19 mouse cellular contexts compared by ENCODE assay signal in the genomic region with DNA sequence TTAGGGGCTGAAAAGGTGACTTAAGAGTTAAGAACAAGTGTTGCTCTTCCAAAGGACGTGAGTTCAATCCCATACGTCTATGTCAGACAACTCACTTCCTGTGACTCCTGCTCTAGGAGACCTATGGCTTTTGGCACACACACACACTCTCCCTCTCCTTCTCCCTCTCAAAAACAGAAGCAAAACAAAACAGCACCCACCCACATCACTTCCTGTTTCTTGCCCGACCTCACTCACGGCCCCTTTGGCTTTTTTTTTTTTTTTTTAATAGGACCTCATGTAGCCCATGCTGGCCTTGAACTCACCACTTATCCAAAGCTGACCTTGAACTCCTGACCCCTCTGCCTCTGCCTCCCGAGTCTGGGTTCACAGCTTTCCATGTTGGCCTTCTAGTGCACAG. TPM values are rescaled to one million over a fixed set of nuclear protein-coding genes. Genes with fewer than 3 reads are reported as not detected.
DNase-seq lines count a peak whose midpoint lies in the region; ATAC-seq lines count a peak whose summit lies in the region.
"Had no signal": no experiment of that assay in that cellular context is flagged by ENCODE, and none has a peak within 500 bp of the region (broad histone marks: within the 10 kb centered on the region; RNA-seq: fewer than 3 reads in every experiment).

No protein-coding gene starts in this region.

- peak; percentile 37 for DNase-seq in thymus, postnatal 14 days
- DNase-seq in thymus, postnatal 10 days (ENCODE audit: low spot score in 2 of 2): no peak
- DNase-seq in splenic B cell, adult 2 months (ENCODE audit: low read depth, low spot score): peak; percentile 59
- DNase-seq: adrenal gland, postnatal 14 days; cerebellum, postnatal 25 days; kidney, adult 8-10 months; layer of hippocampus, adult 9-11 months had no signal

- WGBS in heart, embryonic 16.5 days: 34% methylated on average over 5 of the region's 5 CpGs
- WGBS in heart, embryonic 11.5 days (ENCODE audit: insufficient replicate concordance): 36% methylated on average over 5 of the region's 5 CpGs
- 52% methylated on average over 5 of the region's 5 CpGs for WGBS in hindbrain, embryonic 16.5 days

- H3K4me2 ChIP-seq in heart, embryonic 16.5 days (ENCODE audit: low read depth, low read length): no peak overlapping the region
- H3K4me2 ChIP-seq in heart, embryonic 11.5 days: no peak overlapping the region
- no peak overlapping the region for H3K4me2 ChIP-seq in hindbrain, embryonic 16.5 days (ENCODE audit: low read length)
- H3K4me2 ChIP-seq: embryonic facial prominence, embryonic 13.5 days; heart, embryonic 13.5 days; hindbrain, embryonic 12.5 days had no signal

- H3K4me1 ChIP-seq in heart, embryonic 16.5 days (ENCODE audit: control insufficient read depth, insufficient read depth, low read length): peaks cover 20% of the 10 kb centered on the region
- peaks cover 19% of the 10 kb centered on the region for H3K4me1 ChIP-seq in heart, embryonic 11.5 days (ENCODE audit: control insufficient read depth, insufficient read depth, low read length)
- H3K4me1 ChIP-seq in hindbrain, embryonic 16.5 days (ENCODE audit: control insufficient read depth, insufficient read depth, low read depth, low read length): no peaks in the 10 kb centered on the region
- H3K4me1 ChIP-seq: embryonic facial prominence, embryonic 13.5 days; hindbrain, embryonic 12.5 days had no signal

- no peak overlapping the region for H3K9ac ChIP-seq in heart, embryonic 16.5 days (ENCODE audit: low read length)
- H3K9ac ChIP-seq in heart, embryonic 11.5 days (ENCODE audit: low read depth, low read length): no peak overlapping the region
- no peak overlapping the region for H3K9ac ChIP-seq in hindbrain, embryonic 16.5 days (ENCODE audit: low read depth, low read length)
- H3K9ac ChIP-seq: embryonic facial prominence, embryonic 13.5 days; heart, embryonic 13.5 days; hindbrain, embryonic 12.5 days; liver, embryonic 14.5 days had no signal

- no peaks in the 10 kb centered on the region for H3K9me3 ChIP-seq in heart, embryonic 16.5 days (replicated peaks; ENCODE audit: control insufficient read depth, low read length)
- no peaks in the 10 kb centered on the region for H3K9me3 ChIP-seq in heart, embryonic 11.5 days (replicated peaks; ENCODE audit: control insufficient read depth, low read length)
- H3K9me3 ChIP-seq in hindbrain, embryonic 16.5 days (ENCODE audit: control insufficient read depth, low read length): no peaks in the 10 kb centered on the region
- H3K9me3 ChIP-seq: embryonic facial prominence, embryonic 13.5 days; heart, embryonic 13.5 days; hindbrain, embryonic 12.5 days; limb, embryonic 10.5 days had no signal

- no peak overlapping the region for H3K4me3 ChIP-seq in heart, embryonic 16.5 days (ENCODE audit: low read length)
- no peak overlapping the region for H3K4me3 ChIP-seq in heart, embryonic 11.5 days (ENCODE audit: low read depth, low read length)
- H3K4me3 ChIP-seq in hindbrain, embryonic 16.5 days (ENCODE audit: low read length): no peak overlapping the region
- H3K4me3 ChIP-seq: embryonic facial prominence, embryonic 13.5 days; heart, embryonic 13.5 days; hindbrain, embryonic 12.5 days; limb, embryonic 10.5 days had no signal

- no peak for ATAC-seq in heart, embryonic 16.5 days (replicated peaks; ENCODE audit: extremely low read depth, insufficient read depth, low FRiP score)
- ATAC-seq in heart, embryonic 11.5 days (replicated peaks; ENCODE audit: insufficient number of reproducible peaks, low FRiP score, low TSS enrichment): no peak
- ATAC-seq in common myeloid progenitor, adult 5-6 weeks (replicated peaks; ENCODE audit: low read depth, poor library complexity, severe bottlenecking): peak; percentile 51
- no peak for ATAC-seq in erythroblast, adult 5-6 weeks (replicated peaks; ENCODE audit: low FRiP score, poor library complexity, severe bottlenecking)
- no peak for ATAC-seq in hindbrain, embryonic 16.5 days
- ATAC-seq: midbrain, embryonic 16.5 days had no signal

- no peaks in the 10 kb centered on the region for H3K36me3 ChIP-seq in heart, embryonic 16.5 days (ENCODE audit: control insufficient read depth, insufficient read depth)
- no peaks in the 10 kb centered on the region for H3K36me3 ChIP-seq in heart, embryonic 11.5 days (ENCODE audit: control insufficient read depth, insufficient read depth, low read length)
- H3K36me3 ChIP-seq in splenic B cell, adult 2 months (ENCODE audit: control insufficient read depth, insufficient read depth, low read length, poor library complexity, severe bottlenecking): no peaks in the 10 kb centered on the region
- H3K36me3 ChIP-seq in hindbrain, embryonic 16.5 days (ENCODE audit: control insufficient read depth, insufficient read depth, low read length): no peaks in the 10 kb centered on the region
- H3K36me3 ChIP-seq: embryonic facial prominence, embryonic 13.5 days; heart, embryonic 13.5 days; hindbrain, embryonic 12.5 days; limb, embryonic 10.5 days had no signal

- 0 out of 2 replicates have a peak overlapping the region, but pooled peaks have one; percentile 44 for H3K27ac ChIP-seq in heart, embryonic 16.5 days (ENCODE audit: low read length)
- H3K27ac ChIP-seq in heart, embryonic 11.5 days (ENCODE audit: low read depth, low read length): no peak overlapping the region
- no peak overlapping the region for H3K27ac ChIP-seq in hindbrain, embryonic 16.5 days (ENCODE audit: low read depth, low read length)
- H3K27ac ChIP-seq: embryonic facial prominence, embryonic 13.5 days; hindbrain, embryonic 12.5 days; limb, embryonic 10.5 days; liver, embryonic 14.5 days; macrophage had no signal

- H3K27me3 ChIP-seq in heart, embryonic 16.5 days (ENCODE audit: control insufficient read depth, insufficient read depth, low read length): no peaks in the 10 kb centered on the region
- H3K27me3 ChIP-seq in heart, embryonic 11.5 days (ENCODE audit: control insufficient read depth, insufficient read depth, low read length): no peaks in the 10 kb centered on the region
- no peaks in the 10 kb centered on the region for H3K27me3 ChIP-seq in splenic B cell, adult 2 months (ENCODE audit: control insufficient read depth, insufficient read depth, low read length, poor library complexity, severe bottlenecking)
- no peaks in the 10 kb centered on the region for H3K27me3 ChIP-seq in hindbrain, embryonic 16.5 days (replicated peaks; ENCODE audit: control insufficient read depth, insufficient read depth, low read length)
- H3K27me3 ChIP-seq: embryonic facial prominence, embryonic 13.5 days; heart, embryonic 13.5 days; hindbrain, embryonic 12.5 days had no signal

RNA-seq across cellular contexts. Expression of a gene that starts 36.1 kb away (rescaled TPM):
- polyA plus RNA-seq in heart, embryonic 16.5 days (2015; fragmentation: Nextera tagmentation; extraction: Ambion mirVana): 38.7 and 40.5 TPM in 2 replicates
- polyA plus RNA-seq in heart, embryonic 11.5 days (2014; fragmentation: Nextera tagmentation; extraction: Ambion mirVana): 49.1 and 54.6 TPM in 2 replicates
- 44.0 and 45.2 TPM in 2 replicates for total RNA-seq in common myeloid progenitor, adult 5-6 weeks (2017)
- total RNA-seq in erythroblast, adult 5-6 weeks (2015; ENCODE audit: low replicate concordance): 6.3 and 17.7 TPM in 2 replicates
- total RNA-seq in erythroblast, adult 5-6 weeks (2017; ENCODE audit: low replicate concordance): 5.5 and 12.5 TPM in 2 replicates
- 65.5 and 68.2 TPM in 2 replicates for polyA plus RNA-seq in hindbrain, embryonic 16.5 days (2015; fragmentation: Nextera tagmentation; extraction: Ambion mirVana)

RNA-seq across cellular contexts. Expression of a gene that starts 46.9 kb away (rescaled TPM):
- 16.8 and 19.0 TPM in 2 replicates for polyA plus RNA-seq in heart, embryonic 16.5 days (2015; fragmentation: Nextera tagmentation; extraction: Ambion mirVana)
- 24.9 and 28.2 TPM in 2 replicates for polyA plus RNA-seq in heart, embryonic 11.5 days (2014; fragmentation: Nextera tagmentation; extraction: Ambion mirVana)
- 40.2 and 43.4 TPM in 2 replicates for total RNA-seq in common myeloid progenitor, adult 5-6 weeks (2017)
- 7.5 and 7.7 TPM in 2 replicates for total RNA-seq in erythroblast, adult 5-6 weeks (2015; ENCODE audit: low replicate concordance)
- total RNA-seq in erythroblast, adult 5-6 weeks (2017; ENCODE audit: low replicate concordance): 12.1 and 18.4 TPM in 2 replicates
- 27.8 and 34.9 TPM in 2 replicates for polyA plus RNA-seq in hindbrain, embryonic 16.5 days (2015; fragmentation: Nextera tagmentation; extraction: Ambion mirVana)

RNA-seq across cellular contexts. Expression of a gene that starts 50.4 kb away (rescaled TPM):
- 43.3 and 45.9 TPM in 2 replicates for polyA plus RNA-seq in heart, embryonic 16.5 days (2015; fragmentation: Nextera tagmentation; extraction: Ambion mirVana)
- polyA plus RNA-seq in heart, embryonic 11.5 days (2014; fragmentation: Nextera tagmentation; extraction: Ambion mirVana): 58.4 and 60.9 TPM in 2 replicates
- 11.2 and 14.1 TPM in 2 replicates for total RNA-seq in common myeloid progenitor, adult 5-6 weeks (2017)
- total RNA-seq in erythroblast, adult 5-6 weeks (2015; ENCODE audit: low replicate concordance): 230 and 271 TPM in 2 replicates
- 407 and 551 TPM in 2 replicates for total RNA-seq in erythroblast, adult 5-6 weeks (2017; ENCODE audit: low replicate concordance)
- polyA plus RNA-seq in hindbrain, embryonic 16.5 days (2015; fragmentation: Nextera tagmentation; extraction: Ambion mirVana): 53.1 and 55.6 TPM in 2 replicates

Comparison
In these comparisons a context has a peak if more than half of its experiments do, and no peak if none do; other contexts are left out.
1. DNase-seq: peak in thymus, postnatal 14 days (single experiment) and splenic B cell, adult 2 months (single experiment); none in thymus, postnatal 10 days (0 of 2).